24 mouse cellular contexts compared by ENCODE assay signal in the genomic region with DNA sequence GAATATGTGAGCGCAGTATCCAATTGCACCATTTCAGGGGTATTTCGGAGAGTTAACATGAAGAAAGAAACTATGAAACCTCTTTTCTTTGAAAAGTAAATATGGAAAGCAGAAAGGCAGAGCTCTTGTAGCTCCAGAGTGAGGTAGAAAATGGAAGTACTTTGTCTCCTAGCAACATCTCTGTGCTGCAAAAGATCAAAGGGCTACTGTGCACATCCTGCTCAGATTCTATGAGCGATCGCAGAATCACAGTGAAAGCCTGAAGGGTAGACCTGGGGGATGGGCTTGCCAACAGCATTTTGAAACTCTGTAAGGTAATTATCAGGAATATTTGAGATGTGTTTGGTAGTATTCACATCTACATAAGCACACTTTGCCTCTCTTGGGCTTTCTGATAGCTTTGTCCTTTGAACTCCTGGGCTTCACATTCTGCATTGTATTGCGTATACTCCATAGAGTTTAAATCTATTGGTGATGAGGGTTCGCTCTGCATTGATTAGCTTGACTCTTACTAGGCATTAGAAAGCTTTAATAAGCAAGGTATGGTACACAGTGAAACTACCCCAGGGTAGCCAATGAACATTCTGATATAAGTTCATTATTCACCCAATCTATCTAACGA.
DNase-seq lines count a peak whose midpoint lies in the region; ATAC-seq lines count a peak whose summit lies in the region.
"Had no signal": no experiment of that assay in that cellular context is flagged by ENCODE, and none has a peak within 500 bp of the region (broad histone marks: within the 10 kb centered on the region; RNA-seq: fewer than 3 reads in every experiment).

No protein-coding gene starts in this region.

- no peak overlapping the region for H3K9ac ChIP-seq in forebrain, embryonic 13.5 days
- H3K9ac ChIP-seq in forebrain, embryonic 12.5 days = no peak overlapping the region
- no peak overlapping the region for H3K9ac ChIP-seq in midbrain, embryonic 13.5 days (replicated peaks)
- H3K9ac ChIP-seq: heart, embryonic 13.5 days; hindbrain, embryonic 13.5 days; limb, embryonic 12.5 days; liver, embryonic 12.5 days; neural tube, embryonic 15.5 days; stomach, embryonic 15.5 days had no signal

- peak; percentile 18 to 19 for DNase-seq in right cerebral cortex, postnatal 10 days (ENCODE audit: low spot score in 2 of 2)
- DNase-seq in right cerebral cortex, postnatal 36 days (ENCODE audit: low spot score in 2 of 2) = no peak
- no peak for DNase-seq in cerebellum, adult 8-10 months
- no peak for DNase-seq in limb, embryonic 10.5 days (ENCODE audit: low spot score)
- DNase-seq: adrenal gland, adult 2 months; B cell, adult 2 months; cerebellum, postnatal 10 days; gastrocnemius, postnatal 10 days; heart, adult 18-20 months; kidney, adult 8-10 months; kidney, postnatal 36 days; lung, adult 2 months; right cerebral cortex, postnatal 14 days had no signal

- no peaks in the 10 kb centered on the region for H3K36me3 ChIP-seq in forebrain, embryonic 13.5 days (ENCODE audit: poor library complexity, severe bottlenecking)
- H3K36me3 ChIP-seq in forebrain, embryonic 12.5 days (replicated peaks) = no peaks in the 10 kb centered on the region
- no peaks in the 10 kb centered on the region for H3K36me3 ChIP-seq in midbrain, embryonic 13.5 days
- no peaks in the 10 kb centered on the region for H3K36me3 ChIP-seq in limb, embryonic 10.5 days
- H3K36me3 ChIP-seq: heart, embryonic 13.5 days; hindbrain, embryonic 13.5 days; limb, embryonic 12.5 days; liver, embryonic 12.5 days; neural tube, embryonic 15.5 days; stomach, embryonic 15.5 days had no signal

- H3K4me2 ChIP-seq in forebrain, embryonic 13.5 days = no peak overlapping the region
- no peak overlapping the region for H3K4me2 ChIP-seq in forebrain, embryonic 12.5 days
- H3K4me2 ChIP-seq in midbrain, embryonic 13.5 days (replicated peaks) = no peak overlapping the region
- H3K4me2 ChIP-seq: heart, embryonic 13.5 days; hindbrain, embryonic 13.5 days; limb, embryonic 12.5 days; liver, embryonic 12.5 days; neural tube, embryonic 15.5 days; stomach, embryonic 15.5 days had no signal

- H3K27me3 ChIP-seq in forebrain, embryonic 13.5 days = no peaks in the 10 kb centered on the region
- H3K27me3 ChIP-seq in forebrain, embryonic 12.5 days = no peaks in the 10 kb centered on the region
- no peaks in the 10 kb centered on the region for H3K27me3 ChIP-seq in midbrain, embryonic 13.5 days
- H3K27me3 ChIP-seq in limb, embryonic 10.5 days (ENCODE audit: low read depth, poor library complexity, severe bottlenecking) = no peaks in the 10 kb centered on the region
- H3K27me3 ChIP-seq: heart, embryonic 13.5 days; hindbrain, embryonic 13.5 days; limb, embryonic 12.5 days; liver, embryonic 12.5 days; neural tube, embryonic 15.5 days; stomach, embryonic 15.5 days had no signal

- WGBS in forebrain, embryonic 13.5 days = 78% methylated on average over 7 of the region's 7 CpGs
- WGBS in forebrain, embryonic 12.5 days = 81% methylated on average over 7 of the region's 7 CpGs
- 66% methylated on average over 7 of the region's 7 CpGs for WGBS in midbrain, embryonic 13.5 days
- WGBS in limb, embryonic 10.5 days = 90% methylated on average over 7 of the region's 7 CpGs

- ATAC-seq in forebrain, embryonic 13.5 days = peak; percentile 72; the same call in 1 of the 2 replicates
- ATAC-seq in forebrain, embryonic 12.5 days (ENCODE audit: low FRiP score) = no peak
- peak; percentile 90 for ATAC-seq in midbrain, embryonic 13.5 days
- ATAC-seq: inflammation-experienced regulatory T-cells, adult 6 months; liver, embryonic 12.5 days had no signal

- no peak overlapping the region for H3K27ac ChIP-seq in forebrain, embryonic 13.5 days
- no peak overlapping the region for H3K27ac ChIP-seq in forebrain, embryonic 12.5 days
- no peak overlapping the region; the same call in 1 of the 2 replicates for H3K27ac ChIP-seq in midbrain, embryonic 13.5 days
- H3K27ac ChIP-seq in limb, embryonic 10.5 days = no peak overlapping the region
- H3K27ac ChIP-seq: heart, embryonic 13.5 days; hindbrain, embryonic 13.5 days; limb, embryonic 12.5 days; liver, embryonic 12.5 days; neural tube, embryonic 15.5 days; stomach, embryonic 15.5 days had no signal

- peaks cover 5% of the 10 kb centered on the region; the same call in 1 of the 2 replicates for H3K9me3 ChIP-seq in forebrain, embryonic 13.5 days (replicated peaks)
- H3K9me3 ChIP-seq in forebrain, embryonic 12.5 days = no peaks in the 10 kb centered on the region
- H3K9me3 ChIP-seq in midbrain, embryonic 13.5 days = no peaks in the 10 kb centered on the region; the same call in 1 of the 2 replicates
- H3K9me3 ChIP-seq in limb, embryonic 10.5 days (replicated peaks) = no peaks in the 10 kb centered on the region
- H3K9me3 ChIP-seq: hindbrain, embryonic 13.5 days; liver, embryonic 12.5 days; stomach, embryonic 15.5 days had no signal

- no peak overlapping the region for H3K4me3 ChIP-seq in forebrain, embryonic 13.5 days
- H3K4me3 ChIP-seq in forebrain, embryonic 12.5 days (replicated peaks) = no peak overlapping the region
- H3K4me3 ChIP-seq in midbrain, embryonic 13.5 days (replicated peaks) = no peak overlapping the region
- H3K4me3 ChIP-seq in limb, embryonic 10.5 days = no peak overlapping the region
- H3K4me3 ChIP-seq: heart, embryonic 13.5 days; hindbrain, embryonic 13.5 days; limb, embryonic 12.5 days; liver, embryonic 12.5 days; myocyte; neural tube, embryonic 15.5 days; stomach, embryonic 15.5 days had no signal

- H3K4me1 ChIP-seq in forebrain, embryonic 13.5 days = no peaks in the 10 kb centered on the region
- no peaks in the 10 kb centered on the region for H3K4me1 ChIP-seq in forebrain, embryonic 12.5 days
- peaks cover 4% of the 10 kb centered on the region; the same call in 1 of the 2 replicates for H3K4me1 ChIP-seq in midbrain, embryonic 13.5 days (replicated peaks)
- H3K4me1 ChIP-seq in limb, embryonic 10.5 days = no peaks in the 10 kb centered on the region
- H3K4me1 ChIP-seq: heart, embryonic 13.5 days; hindbrain, embryonic 13.5 days; limb, embryonic 12.5 days; liver, embryonic 12.5 days; neural tube, embryonic 15.5 days; stomach, embryonic 15.5 days had no signal

Comparison
In these comparisons a context has a peak if more than half of its experiments do, and no peak if none do; other contexts are left out.
1. DNase-seq: peak in right cerebral cortex, postnatal 10 days (2 of 2); none in right cerebral cortex, postnatal 36 days (0 of 2), cerebellum, adult 8-10 months (single experiment) and limb, embryonic 10.5 days (single experiment).